Mouse (Mus musculus) heart, embryonic 14.5 days (tissue): ENCODE results near the gene Hexim2. TPM values are rescaled to one million over a fixed set of nuclear protein-coding genes. Genes with fewer than 3 reads are reported as not detected.

Experiments used
- ATAC-seq: fragments of 200-750 bp; cut with Nextera tagmentation; 2 replicates; pipeline ENCODE4 v1.8.0; 2017; ENCODE audit warnings: low read depth, moderate TSS enrichment; ENCODE audit not compliant: insufficient number of reproducible peaks, insufficient read depth, low FRiP score
- H3K27ac ChIP-seq, 2 experiments: fragments of 200-500 bp in 1 of 2; fragments of 300-500 bp in 1 of 2; sonication (generic) in 1 of 2; replicated peaks in 1 of 2; 2 replicates each; pipeline ENCODE4 v1.5.1; 2012 to 2014; ENCODE audit warnings: low read depth in 2 of 2, low read length in 2 of 2, control low read depth in 1 of 2, mild to moderate bottlenecking in 1 of 2, mixed read lengths in 1 of 2; ENCODE audit not compliant: control insufficient read depth in 1 of 2, insufficient read depth in 1 of 2
- H3K27me3 ChIP-seq: fragments of 300-500 bp; sonication (generic); 2 replicates; pipeline ENCODE4 v1.6.1; 2014; ENCODE audit warnings: mild to moderate bottlenecking, low read length, control low read depth; ENCODE audit not compliant: control insufficient read depth, insufficient read depth
- H3K36me3 ChIP-seq: fragments of 300-500 bp; sonication (generic); 2 replicates; pipeline ENCODE4 v1.6.1; 2014; ENCODE audit warnings: mild to moderate bottlenecking, control low read depth, low read length, mixed read lengths; ENCODE audit not compliant: control insufficient read depth, insufficient read depth
- H3K4me1 ChIP-seq, 2 experiments: fragments of 200-500 bp in 1 of 2; fragments of 300-500 bp in 1 of 2; sonication (generic) in 1 of 2; 2 replicates each; pipeline ENCODE4 v1.6.1; 2012 to 2014; ENCODE audit warnings: low read length in 2 of 2, control low read depth in 1 of 2, mixed read lengths in 1 of 2; ENCODE audit not compliant: control insufficient read depth in 2 of 2, insufficient read depth in 2 of 2
- H3K4me2 ChIP-seq: fragments of 300-500 bp; sonication (generic); 2 replicates; pipeline ENCODE4 v1.6.1; 2014; ENCODE audit warnings: mild to moderate bottlenecking, low read length
- H3K4me3 ChIP-seq, 2 experiments: fragments of 200-500 bp in 1 of 2; fragments of 300-500 bp in 1 of 2; sonication (generic) in 1 of 2; 2 replicates each; pipeline ENCODE4 v1.5.1; 2012 to 2014; ENCODE audit warnings: low read length in 2 of 2, mild to moderate bottlenecking in 2 of 2, control low read depth in 1 of 2, low read depth in 1 of 2, moderate library complexity in 1 of 2; ENCODE audit not compliant: control insufficient read depth in 1 of 2, insufficient read depth in 1 of 2
- H3K9ac ChIP-seq: fragments of 300-500 bp; sonication (generic); 2 replicates; pipeline ENCODE4 v1.6.1; 2014; ENCODE audit warnings: mild to moderate bottlenecking, low read length
- H3K9me3 ChIP-seq: fragments of 300-500 bp; sonication (generic); 2 replicates; pipeline ENCODE4 v1.6.1; 2016; ENCODE audit warnings: low read length, control low read depth; ENCODE audit not compliant: control insufficient read depth
- WGBS: fragments of 180-500 bp; shearing (Covaris S2); extraction: QIAGEN DNeasy Blood & Tissue Kit; methylation state at CpG from one replicate; pipeline ENCODE4 v1.1.7; 2014; 5-methylcytosine and 5-hydroxymethylcytosine counted together
- polyA plus RNA-seq: library from polyadenylated mRNA; unstranded; fragments of >200 nt; fragmentation: Nextera tagmentation; extraction: Ambion mirVana; gene quantifications from 2 replicates; pipeline ENCODE4 v1.2.1, GENCODE M21; 2014

The Hexim2 gene
- polyA plus RNA-seq, 1 experiment from 2014 or later: 4.1 TPM

DNA sequence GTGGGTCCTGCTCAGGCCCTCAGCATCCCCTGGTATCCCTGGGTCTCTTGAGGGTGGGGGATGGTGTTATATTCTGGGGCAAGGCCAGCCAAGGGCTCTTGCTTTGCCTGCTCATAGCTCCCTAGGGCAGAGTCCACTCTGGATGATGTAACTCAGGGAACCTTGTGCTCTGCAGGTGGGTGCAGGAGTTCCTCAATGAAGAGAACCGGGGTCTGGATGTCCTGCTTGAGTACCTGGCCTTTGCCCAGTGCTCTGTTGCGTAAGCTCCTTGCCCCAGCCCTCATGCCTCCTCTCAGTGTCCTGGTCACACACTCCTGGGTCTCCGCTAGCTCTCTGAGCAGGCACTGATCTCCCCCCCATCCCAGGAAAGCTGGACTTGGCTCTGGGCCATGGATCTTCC is 49.7 kb downstream of the Hexim2 start:
- H3K9me3 ChIP-seq: no peaks in the 10 kb centered on the region
- no peak overlapping the region for H3K9ac ChIP-seq
- 68% methylated on average over 3 of the region's 3 CpGs for WGBS
- no peak overlapping the region for H3K27ac ChIP-seq
- peaks cover 5% of the 10 kb centered on the region; the same call in 1 of the 2 replicates for H3K27me3 ChIP-seq
- no peak for ATAC-seq
- no peak overlapping the region for H3K4me3 ChIP-seq
- peaks cover 12 to 14% of the 10 kb centered on the region in 2 experiments for H3K4me1 ChIP-seq
- no peak overlapping the region for H3K4me2 ChIP-seq
- no peaks in the 10 kb centered on the region for H3K36me3 ChIP-seq

DNA sequence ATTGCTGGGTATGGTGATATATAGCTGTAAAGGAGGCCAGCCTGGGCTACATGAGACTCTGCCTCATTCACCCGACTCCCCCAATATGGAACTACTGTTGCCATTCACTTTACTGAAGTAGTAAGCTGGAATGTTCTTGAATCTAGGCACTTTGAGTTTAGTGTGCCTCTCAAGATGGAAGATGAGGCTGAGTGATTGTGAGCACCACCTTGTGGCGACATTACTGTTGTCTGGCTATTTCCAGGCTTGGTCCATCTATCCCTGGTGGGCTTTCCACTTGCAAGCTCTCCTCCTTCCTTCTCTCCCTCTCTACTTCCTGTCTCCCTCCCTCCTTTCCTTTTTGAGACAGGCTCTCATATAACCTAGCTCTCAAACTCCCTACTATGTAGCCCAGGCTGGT is 52.7 kb downstream of the Hexim2 start:
- ATAC-seq: no peak
- Histone ChIP-seq H3K4me3 (no peak overlapping the region), H3K27me3 (peaks cover 6% of the 10 kb centered on the region), H3K9ac (no peak overlapping the region), H3K36me3 (no peaks in the 10 kb centered on the region), H3K4me1 (no peaks in the 10 kb centered on the region), H3K27ac (no peak overlapping the region), H3K4me2 (no peak overlapping the region), H3K9me3 (no peaks in the 10 kb centered on the region)
- 29% methylated on average over 2 of the region's 2 CpGs for WGBS

Other genes with a start within 250 kb of the Hexim2 start
- gene Fam187a, start 247.3 kb upstream of the Hexim2 start, polyA plus RNA-seq: not detected in 2 replicates
- gene Gfap, start 231.5 kb upstream of the Hexim2 start, polyA plus RNA-seq: 0.15 TPM in 1 of 2 replicates, not detected in the other
- gene Kif18b, start 207.3 kb upstream of the Hexim2 start, polyA plus RNA-seq: 4.2 and 4.7 TPM in 2 replicates
- gene C1ql1, start 185.7 kb upstream of the Hexim2 start, polyA plus RNA-seq: 0.71 and 1.5 TPM in 2 replicates
- 47.8 and 51.7 TPM in 2 replicates for gene Nmt1, start 104.2 kb upstream of the Hexim2 start, polyA plus RNA-seq
- 93.8 and 99.4 TPM in 2 replicates for gene Dcakd, start 104.1 kb upstream of the Hexim2 start, polyA plus RNA-seq
- gene Plcd3, start 30.8 kb upstream of the Hexim2 start, polyA plus RNA-seq: 6.9 and 7.4 TPM in 2 replicates
- gene Acbd4, start 30.7 kb upstream of the Hexim2 start, polyA plus RNA-seq: 13.3 TPM in 2 replicates
- gene Hexim1, start 16.2 kb upstream of the Hexim2 start, polyA plus RNA-seq: 3.4 and 3.7 TPM in 2 replicates
- gene Fmnl1, start 38.7 kb downstream of the Hexim2 start, polyA plus RNA-seq: 2.3 and 2.9 TPM in 2 replicates
- gene 1700023F06Rik, start 76.1 kb downstream of the Hexim2 start, polyA plus RNA-seq: 0.18 and 0.30 TPM in 2 replicates
- gene Spata32, start 86.0 kb downstream of the Hexim2 start, polyA plus RNA-seq: not detected in 2 replicates
- 1.3 and 1.5 TPM in 2 replicates for gene Map3k14, start 135.0 kb downstream of the Hexim2 start, polyA plus RNA-seq
- 5.6 and 6.5 TPM in 2 replicates for gene Arhgap27, start 231.3 kb downstream of the Hexim2 start, polyA plus RNA-seq